Mouse (Mus musculus): ENCODE results near the gene Nf1. TPM values are rescaled to one million over a fixed set of nuclear protein-coding genes. Genes with fewer than 3 reads are reported as not detected.
"Not testable (repeated sequence)": the region's sequence is repeated elsewhere in the genome, so short reads cannot be mapped to it uniquely, and the experiment has no call there.

The Nf1 gene
- polyA plus RNA-seq (2016; fragmentation: Nextera tagmentation; extraction: Ambion mirVana), result 9.0 and 9.3 TPM in 2 replicates

DNA sequence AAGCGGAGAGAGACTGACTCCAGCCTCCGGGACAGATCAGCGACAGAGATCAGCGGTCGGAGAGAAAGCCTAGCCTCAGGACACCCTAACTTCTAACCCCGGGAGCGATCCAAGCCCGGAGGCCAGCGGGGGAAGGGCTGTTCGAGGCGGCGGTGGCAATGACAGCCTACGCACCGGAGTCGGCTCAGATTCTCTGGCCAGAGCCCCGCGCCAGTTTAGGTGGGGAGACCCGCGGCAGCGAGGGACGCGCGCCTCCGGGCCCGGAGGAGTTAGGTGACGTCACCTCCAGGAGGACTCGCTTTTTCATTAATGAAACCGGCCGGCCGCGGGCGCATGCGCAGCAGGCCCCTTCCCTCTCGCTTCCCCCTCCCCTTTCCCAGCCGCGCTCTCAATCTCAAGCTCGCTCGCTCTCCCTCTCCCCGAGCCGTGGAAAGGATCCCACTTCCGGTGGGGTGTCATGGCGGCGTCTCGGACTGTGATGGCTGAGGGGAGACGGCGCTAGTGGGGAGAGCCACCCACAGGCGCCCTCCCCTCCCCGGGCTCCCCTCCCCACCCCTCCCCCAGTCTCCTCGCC lies at the start of gene Nf1:
Nf1 (plus strand) TSS at position 460 of the 574 bp plus-strand sequence.
- H3K27me3 ChIP-seq, result no peaks in the 10 kb centered on the region
- peak within 1 kb of the TSS; percentile 95 for H3K27ac ChIP-seq
- under 1% methylated on average over 44 of the region's 49 CpGs for WGBS
- H3K9ac ChIP-seq, result peak within 1 kb of the TSS; percentile 97
- H3K4me2 ChIP-seq (replicated peaks), result peak within 1 kb of the TSS; percentile 65
- H3K4me3 ChIP-seq, result peak within 1 kb of the TSS; percentile 99
- H3K4me1 ChIP-seq, result peaks cover 16% of the 10 kb centered on the region
- no peaks in the 10 kb centered on the region for H3K9me3 ChIP-seq
- no peaks in the 10 kb centered on the region for H3K36me3 ChIP-seq
- ATAC-seq (ENCODE audit: insufficient number of reproducible peaks, insufficient read depth, low FRiP score, low TSS enrichment), result peak; percentile 94

DNA sequence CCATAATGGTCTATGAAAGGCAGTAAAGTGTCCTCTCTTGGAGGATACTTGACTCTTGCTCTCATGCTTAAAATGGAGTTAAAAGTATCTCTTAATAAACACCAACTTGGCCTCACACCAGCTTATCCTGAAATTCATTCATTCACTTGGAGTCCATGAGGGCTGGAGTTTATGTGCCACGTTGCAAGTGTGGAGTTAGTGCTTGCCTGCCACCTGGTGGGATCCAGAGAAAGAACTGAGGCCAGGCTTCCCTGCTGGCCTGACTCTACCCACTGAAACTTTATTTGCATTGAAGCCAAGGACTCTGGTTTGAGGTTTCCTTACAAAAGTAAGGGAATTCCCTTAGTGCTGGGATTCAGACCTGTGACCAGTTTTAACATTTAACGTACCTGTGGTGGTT lies 49.0 kb upstream of the Nf1 start:
- Histone ChIP-seq H3K27me3 (no peaks in the 10 kb centered on the region), H3K9me3 (no peaks in the 10 kb centered on the region), H3K4me2 (replicated peaks) (no peak overlapping the region), H3K9ac (no peak overlapping the region), H3K27ac (no peak overlapping the region), H3K4me1 (peaks cover 3% of the 10 kb centered on the region; the same call in 1 of the 2 replicates), H3K4me3 (no peak overlapping the region), H3K36me3 (no peaks in the 10 kb centered on the region)
- WGBS, result 46% methylated on average over 2 of the region's 2 CpGs
- no peak for ATAC-seq (ENCODE audit: insufficient number of reproducible peaks, insufficient read depth, low FRiP score, low TSS enrichment)

DNA sequence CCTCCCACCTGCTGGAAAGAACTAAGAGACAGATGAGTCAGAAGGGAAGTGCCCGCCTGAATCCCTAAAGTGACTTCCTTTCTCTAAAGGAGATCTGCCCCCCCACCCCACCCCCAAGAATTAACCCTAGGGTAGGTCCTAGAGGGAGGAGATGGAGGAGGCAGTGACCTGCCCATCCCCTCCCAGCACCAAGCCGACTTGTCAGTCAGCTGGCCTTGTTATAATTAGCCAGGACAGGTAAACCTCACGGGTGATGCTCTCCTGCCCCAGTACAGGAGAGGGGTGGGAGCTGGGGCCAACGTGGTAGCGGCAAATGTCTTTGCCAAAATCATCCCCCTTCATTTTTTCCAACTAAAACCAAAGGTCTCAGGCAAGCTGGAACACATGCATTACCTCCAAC lies 47.8 kb upstream of the Nf1 start:
- no peak overlapping the region for H3K4me3 ChIP-seq
- no peak overlapping the region for H3K27ac ChIP-seq
- no peaks in the 10 kb centered on the region for H3K27me3 ChIP-seq
- no peak overlapping the region for H3K9ac ChIP-seq
- no peaks in the 10 kb centered on the region for H3K36me3 ChIP-seq
- 59% methylated on average over 5 of the region's 5 CpGs for WGBS
- no peak for ATAC-seq (ENCODE audit: insufficient number of reproducible peaks, insufficient read depth, low FRiP score, low TSS enrichment)
- no peaks in the 10 kb centered on the region for H3K9me3 ChIP-seq
- H3K4me2 ChIP-seq (replicated peaks), result no peak overlapping the region
- peaks cover 3% of the 10 kb centered on the region; the same call in 1 of the 2 replicates for H3K4me1 ChIP-seq

DNA sequence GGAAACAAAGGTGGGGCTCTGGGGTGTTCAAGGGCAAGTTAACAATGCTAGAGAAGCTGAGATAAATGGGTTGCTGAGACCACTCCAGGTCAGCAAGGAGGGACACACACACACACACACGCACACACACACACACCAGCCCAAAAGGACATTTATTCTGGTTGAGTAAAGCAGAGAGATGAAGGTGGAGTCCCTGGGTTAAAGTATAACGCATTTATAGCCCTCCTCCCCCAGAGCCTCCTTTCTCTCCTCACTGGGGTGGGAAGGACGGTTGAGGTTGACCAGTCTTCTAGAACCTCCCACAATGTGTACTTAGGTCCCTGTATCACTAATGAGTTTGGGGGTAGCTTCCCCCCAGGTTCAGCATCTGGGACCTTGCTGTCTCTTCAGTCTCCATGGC lies 47.4 kb upstream of the Nf1 start:
- Histone ChIP-seq H3K9me3 (no peaks in the 10 kb centered on the region), H3K4me2 (replicated peaks) (no peak overlapping the region), H3K4me1 (peaks cover 3% of the 10 kb centered on the region; the same call in 1 of the 2 replicates), H3K36me3 (no peaks in the 10 kb centered on the region), H3K27me3 (no peaks in the 10 kb centered on the region), H3K9ac (no peak overlapping the region), H3K4me3 (no peak overlapping the region), H3K27ac (no peak overlapping the region)
- 91% methylated on average over 3 of the region's 3 CpGs for WGBS
- ATAC-seq (ENCODE audit: insufficient number of reproducible peaks, insufficient read depth, low FRiP score, low TSS enrichment), result no peak

DNA sequence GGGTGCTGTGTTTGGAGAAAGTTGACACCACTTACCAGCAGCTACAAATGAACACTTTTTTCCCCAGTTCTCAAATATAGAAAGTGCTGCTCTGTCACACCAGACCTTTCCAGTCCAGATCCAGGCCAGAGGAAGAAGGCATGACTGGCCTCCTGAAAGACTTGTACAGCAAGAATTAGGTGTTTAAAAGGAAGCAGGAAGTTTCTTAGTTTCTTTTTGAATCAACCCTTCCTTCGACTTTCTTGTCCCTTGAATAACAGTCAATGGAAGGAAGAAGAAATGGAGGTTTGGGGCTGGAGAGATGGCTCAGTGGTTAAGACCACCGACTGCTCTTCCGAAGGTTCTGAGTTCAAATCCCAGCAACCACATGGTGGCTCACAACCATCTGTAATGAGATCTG lies 46.5 kb upstream of the Nf1 start:
- Histone ChIP-seq H3K27me3 (no peaks in the 10 kb centered on the region), H3K9me3 (no peaks in the 10 kb centered on the region), H3K36me3 (no peaks in the 10 kb centered on the region), H3K4me3 (no peak overlapping the region), H3K27ac (no peak overlapping the region), H3K4me1 (no peaks in the 10 kb centered on the region), H3K9ac (no peak overlapping the region), H3K4me2 (replicated peaks) (no peak overlapping the region)
- ATAC-seq (ENCODE audit: insufficient number of reproducible peaks, insufficient read depth, low FRiP score, low TSS enrichment), result no peak
- 82% methylated on average over 3 of the region's 3 CpGs for WGBS

DNA sequence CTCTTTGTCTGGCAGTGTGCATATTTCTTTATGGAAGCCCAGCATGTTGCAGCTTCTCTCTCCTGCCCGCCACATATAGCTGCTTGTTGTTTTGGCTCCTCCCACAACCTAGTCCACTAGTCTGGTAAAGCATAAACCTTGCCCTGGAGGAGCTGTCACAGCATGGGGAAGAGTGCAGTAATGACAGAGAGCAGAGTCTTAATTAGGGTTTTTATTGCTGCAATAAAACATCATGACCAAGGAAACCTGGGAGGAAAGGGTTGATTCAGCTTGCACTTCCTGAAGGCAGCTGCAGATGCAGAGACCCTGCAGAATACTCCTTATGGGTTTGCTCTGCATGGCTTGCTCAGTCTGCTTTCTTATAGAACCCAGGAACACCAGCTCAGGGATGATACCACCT lies 45.5 kb upstream of the Nf1 start:
- 48% methylated on average over 1 of the region's 1 CpGs for WGBS
- H3K4me1 ChIP-seq, result no peaks in the 10 kb centered on the region
- no peak for ATAC-seq (ENCODE audit: insufficient number of reproducible peaks, insufficient read depth, low FRiP score, low TSS enrichment)
- H3K4me2 ChIP-seq (replicated peaks), result no peak overlapping the region
- H3K36me3 ChIP-seq, result no peaks in the 10 kb centered on the region
- H3K9me3 ChIP-seq, result no peaks in the 10 kb centered on the region
- no peak overlapping the region for H3K9ac ChIP-seq
- no peak overlapping the region for H3K27ac ChIP-seq
- no peak overlapping the region for H3K4me3 ChIP-seq
- no peaks in the 10 kb centered on the region for H3K27me3 ChIP-seq

DNA sequence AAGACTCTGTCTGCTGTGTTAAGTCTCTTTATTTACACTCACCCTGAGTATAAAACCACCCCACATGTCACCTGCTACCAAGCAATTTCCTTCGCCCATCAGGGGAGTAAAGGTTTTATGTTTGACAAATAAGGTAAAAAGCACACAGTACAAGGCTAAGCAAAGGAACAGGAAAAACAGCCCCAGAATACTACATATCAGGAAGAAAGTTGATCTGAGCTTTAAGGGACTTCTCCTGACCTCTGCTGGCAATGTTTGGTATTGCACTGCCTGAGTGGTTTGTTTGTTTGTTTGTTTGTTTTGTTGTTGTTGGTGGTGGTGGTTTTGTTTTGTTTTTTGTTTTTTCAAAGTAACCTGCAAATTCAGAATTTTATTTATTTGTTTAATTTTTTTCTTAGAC lies 43.3 kb upstream of the Nf1 start:
- H3K27me3 ChIP-seq, result no peaks in the 10 kb centered on the region
- no peak overlapping the region for H3K4me3 ChIP-seq
- H3K9me3 ChIP-seq, result no peaks in the 10 kb centered on the region
- no peak for ATAC-seq (ENCODE audit: insufficient number of reproducible peaks, insufficient read depth, low FRiP score, low TSS enrichment)
- no peak overlapping the region for H3K27ac ChIP-seq
- no peak overlapping the region for H3K9ac ChIP-seq
- no peak overlapping the region for H3K4me2 ChIP-seq (replicated peaks)
- no peaks in the 10 kb centered on the region for H3K36me3 ChIP-seq
- 41% methylated on average over 1 of the region's 1 CpGs for WGBS
- no peaks in the 10 kb centered on the region for H3K4me1 ChIP-seq

DNA sequence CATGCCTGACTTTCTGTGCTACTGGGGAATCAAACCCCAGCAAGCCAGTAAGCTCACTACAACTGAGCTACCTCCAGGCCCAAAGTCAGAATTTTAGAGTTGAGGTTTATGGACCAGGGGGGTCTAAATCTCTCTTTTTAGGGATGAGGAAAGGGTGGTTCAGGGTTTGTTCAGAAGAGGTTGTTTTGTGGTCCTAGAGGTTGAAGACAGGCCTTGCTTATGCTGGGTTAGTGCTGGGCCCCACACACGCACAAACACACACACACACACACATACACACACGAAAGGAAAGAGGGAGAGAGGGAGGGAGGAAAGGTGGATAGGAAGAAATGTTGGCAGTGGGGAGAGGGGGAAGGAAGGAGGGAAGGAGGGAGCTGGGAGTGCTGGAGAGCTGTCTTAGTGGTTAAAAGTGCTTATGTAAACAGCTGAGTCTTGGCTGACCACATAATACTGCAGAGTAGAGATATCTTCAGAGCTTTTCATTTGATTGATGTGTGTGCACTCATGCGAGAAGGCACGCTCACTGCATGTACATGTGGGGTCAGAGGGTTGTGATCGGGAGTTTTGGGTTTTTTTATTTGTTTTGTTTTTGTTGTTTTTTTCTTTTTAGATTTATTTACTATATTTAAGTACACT lies 42.5 kb upstream of the Nf1 start, which contains the start of gene Gm9964:
Gm9964 (minus strand) TSS at position 51 of the 636 bp plus-strand sequence.
- H3K4me3 ChIP-seq, result no peak within 1 kb of the TSS
- no peak for ATAC-seq (ENCODE audit: insufficient number of reproducible peaks, insufficient read depth, low FRiP score, low TSS enrichment)
- no peak within 1 kb of the TSS for H3K4me2 ChIP-seq (replicated peaks)
- H3K27ac ChIP-seq, result no peak within 1 kb of the TSS
- no peak within 1 kb of the TSS for H3K9ac ChIP-seq
- H3K27me3 ChIP-seq, result no peaks in the 10 kb centered on the region
- no peaks in the 10 kb centered on the region for H3K4me1 ChIP-seq
- H3K36me3 ChIP-seq, result no peaks in the 10 kb centered on the region
- WGBS, result 83% methylated on average over 5 of the region's 5 CpGs
- no peaks in the 10 kb centered on the region for H3K9me3 ChIP-seq

DNA sequence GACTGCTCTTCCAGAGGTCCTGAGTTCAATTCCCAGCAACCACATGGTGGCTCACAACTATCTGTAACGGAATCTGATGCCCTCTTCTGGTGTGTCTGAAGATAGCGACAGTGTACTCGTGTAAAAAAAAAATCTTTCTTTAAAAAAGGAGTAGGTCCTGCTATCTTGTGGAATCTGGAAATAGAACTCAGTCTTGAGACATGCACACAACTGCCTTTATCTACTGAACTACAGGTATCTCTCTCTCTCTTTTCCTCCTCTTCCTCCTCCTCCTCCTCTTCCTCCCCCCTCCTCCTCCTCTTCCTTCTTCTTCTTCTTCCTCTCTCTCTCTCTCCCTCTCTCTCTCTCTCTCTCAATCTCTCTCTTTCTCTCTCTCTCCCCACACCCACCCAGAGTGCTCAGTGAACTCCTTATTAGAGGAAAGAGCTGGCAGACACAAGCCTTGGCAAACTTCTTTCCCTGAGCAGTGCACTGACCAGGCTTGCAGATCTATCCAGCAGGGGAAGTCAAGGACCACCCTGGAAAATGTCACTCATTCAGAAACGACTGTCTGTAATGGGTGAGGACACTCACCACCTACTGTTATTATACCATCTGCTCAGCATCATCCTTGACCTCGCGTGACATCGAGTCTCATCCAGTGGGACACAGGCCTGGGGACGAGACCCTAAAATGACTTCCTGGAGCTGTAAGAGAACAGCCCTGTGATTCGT lies 39.6 kb upstream of the Nf1 start:
- ATAC-seq (ENCODE audit: insufficient number of reproducible peaks, insufficient read depth, low FRiP score, low TSS enrichment), result no peak
- H3K9ac ChIP-seq, result no peak overlapping the region
- H3K4me2 ChIP-seq (replicated peaks), result no peak overlapping the region
- H3K4me3 ChIP-seq, result no peak overlapping the region
- H3K9me3 ChIP-seq, result no peaks in the 10 kb centered on the region
- H3K27me3 ChIP-seq, result no peaks in the 10 kb centered on the region
- WGBS, result 70% methylated on average over 9 of the region's 9 CpGs
- no peaks in the 10 kb centered on the region for H3K36me3 ChIP-seq
- H3K4me1 ChIP-seq, result no peaks in the 10 kb centered on the region
- H3K27ac ChIP-seq, result no peak overlapping the region

DNA sequence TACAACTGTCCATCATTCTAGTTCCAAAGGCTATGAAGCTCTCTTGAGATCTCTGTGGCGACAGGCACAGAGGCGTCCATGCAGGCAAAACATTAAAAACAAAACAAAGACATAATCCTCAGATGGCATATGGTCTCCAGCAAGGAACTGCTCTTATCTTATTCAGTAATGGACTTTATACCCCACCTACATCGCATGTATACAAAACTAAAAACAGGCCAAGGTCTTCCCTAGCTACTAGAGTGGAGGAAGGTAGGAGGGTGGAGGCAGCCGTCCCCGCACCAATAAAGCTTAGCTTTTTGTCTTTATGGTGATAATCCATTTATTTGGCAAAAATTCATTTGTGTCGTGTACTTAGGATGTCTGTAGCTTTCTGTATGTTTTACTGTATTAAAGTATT lies 36.4 kb upstream of the Nf1 start:
- no peak overlapping the region for H3K4me2 ChIP-seq (replicated peaks)
- WGBS, result 85% methylated on average over 6 of the region's 6 CpGs
- no peak overlapping the region for H3K9ac ChIP-seq
- no peak overlapping the region; the same call in 1 of the 2 replicates for H3K27ac ChIP-seq
- H3K36me3 ChIP-seq, result no peaks in the 10 kb centered on the region
- H3K9me3 ChIP-seq, result no peaks in the 10 kb centered on the region
- no peaks in the 10 kb centered on the region for H3K27me3 ChIP-seq
- ATAC-seq (ENCODE audit: insufficient number of reproducible peaks, insufficient read depth, low FRiP score, low TSS enrichment), result no peak
- no peak overlapping the region for H3K4me3 ChIP-seq
- peaks cover 18% of the 10 kb centered on the region for H3K4me1 ChIP-seq

DNA sequence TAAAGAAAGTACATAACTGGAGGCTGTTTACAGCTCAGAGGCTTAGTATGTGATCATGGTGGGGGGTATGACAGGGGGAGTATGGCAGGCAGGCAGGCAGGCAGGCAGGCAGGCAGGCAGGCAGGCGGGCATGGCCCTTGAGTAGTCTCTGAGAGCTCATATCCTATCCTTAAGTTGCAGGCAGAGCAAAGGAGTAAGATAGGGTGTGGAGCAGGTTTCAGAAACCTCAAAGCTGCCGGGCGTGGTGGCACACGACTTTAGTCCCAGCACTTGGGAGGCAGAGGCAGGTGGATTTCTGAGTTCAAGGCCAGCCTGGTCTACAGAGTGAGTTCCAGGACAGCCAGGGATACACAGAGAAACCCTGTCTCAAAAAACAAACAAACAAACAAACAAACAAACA lies 35.2 kb upstream of the Nf1 start:
- 84% methylated on average over 4 of the region's 4 CpGs for WGBS
- not testable (repeated sequence) for H3K27ac ChIP-seq; H3K36me3 ChIP-seq; H3K9me3 ChIP-seq; H3K4me2 ChIP-seq (replicated peaks); ATAC-seq (ENCODE audit: insufficient number of reproducible peaks, insufficient read depth, low FRiP score, low TSS enrichment); H3K9ac ChIP-seq; H3K27me3 ChIP-seq; H3K4me3 ChIP-seq
- peaks cover 18% of the 10 kb centered on the region for H3K4me1 ChIP-seq
